Mouse (Mus musculus): ENCODE measurements around the gene Get4.

The Get4 gene

GRCm38 (mm10) chr5:139241022-139241761 lies 10.9 kb upstream of the Get4 start:
- DNase-seq (ENCODE audit: inconsistent age in 2 of 2, low spot score in 1 of 2) = peak; percentile 57 to 82

DNA sequence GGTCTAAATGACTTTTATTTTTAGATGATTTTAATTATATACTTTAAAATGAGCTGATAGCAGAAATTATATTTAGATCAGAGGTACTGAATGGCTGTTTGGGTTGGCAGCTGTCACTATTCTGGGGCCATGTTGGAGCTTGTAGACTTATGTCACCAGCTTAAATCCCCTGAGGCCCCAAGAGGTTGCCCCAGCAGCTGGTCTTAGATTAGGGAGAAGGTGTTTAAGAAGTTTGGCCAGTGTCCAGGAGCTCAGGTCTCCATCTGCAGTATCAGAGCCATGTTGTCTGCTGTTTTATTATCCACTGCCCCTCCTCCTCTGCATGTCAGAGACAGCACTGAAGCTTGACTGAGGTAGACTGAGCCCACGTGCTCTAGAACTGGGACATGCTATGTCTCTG lies 8.7 kb upstream of the Get4 start:
- no peak for DNase-seq (ENCODE audit: inconsistent age in 2 of 2, low spot score in 1 of 2)

GRCm38 (mm10) chr5:139247767-139248166 lies 4.4 kb upstream of the Get4 start:
- no peak for DNase-seq (ENCODE audit: inconsistent age in 2 of 2, low spot score in 1 of 2)

DNA sequence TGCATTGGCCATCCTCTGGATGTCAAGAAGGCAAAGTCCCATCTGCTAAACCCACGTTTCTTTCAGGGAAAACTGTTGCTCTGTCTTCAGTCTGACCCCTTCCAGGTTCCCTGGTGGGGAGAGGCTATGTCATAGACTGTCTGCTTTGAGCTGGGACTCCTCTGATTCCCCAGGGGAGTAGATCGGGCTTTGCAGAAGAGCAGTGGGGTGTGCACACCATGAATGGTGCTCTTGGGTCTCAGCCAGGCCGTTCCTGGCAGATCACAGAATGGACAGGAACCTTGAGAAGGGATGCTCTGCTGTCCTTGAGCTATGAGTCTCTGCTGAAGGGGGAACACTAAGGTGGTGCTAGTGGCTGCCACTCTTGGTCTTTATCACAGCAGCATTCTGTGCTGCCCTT lies 3.3 kb upstream of the Get4 start:
- DNase-seq (ENCODE audit: inconsistent age in 2 of 2, low spot score in 1 of 2) = peak; percentile 86 to 87

GRCm38 (mm10) chr5:139251279-139251678 lies 845 bp upstream of the Get4 start:
- DNase-seq (ENCODE audit: inconsistent age in 2 of 2, low spot score in 1 of 2) = no peak

DNA sequence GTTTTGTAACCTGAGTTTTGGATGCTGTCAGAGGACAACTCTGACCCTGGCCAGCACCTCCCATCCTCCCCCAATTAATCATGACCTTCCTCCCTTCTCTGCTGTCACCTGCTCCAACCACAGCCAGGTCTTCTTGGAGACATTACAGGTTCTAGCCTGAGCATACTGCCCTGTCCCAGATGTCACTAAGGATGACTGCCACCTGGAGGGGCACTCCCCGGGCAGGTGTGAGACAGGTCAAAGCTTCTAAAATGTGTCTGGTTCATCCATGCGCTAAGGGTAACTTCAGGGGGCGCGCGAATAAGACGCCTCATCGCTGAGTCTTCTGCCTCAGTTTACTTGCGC lies 416 bp upstream of the Get4 start:
- no peak for DNase-seq (ENCODE audit: inconsistent age in 2 of 2, low spot score in 1 of 2)

DNA sequence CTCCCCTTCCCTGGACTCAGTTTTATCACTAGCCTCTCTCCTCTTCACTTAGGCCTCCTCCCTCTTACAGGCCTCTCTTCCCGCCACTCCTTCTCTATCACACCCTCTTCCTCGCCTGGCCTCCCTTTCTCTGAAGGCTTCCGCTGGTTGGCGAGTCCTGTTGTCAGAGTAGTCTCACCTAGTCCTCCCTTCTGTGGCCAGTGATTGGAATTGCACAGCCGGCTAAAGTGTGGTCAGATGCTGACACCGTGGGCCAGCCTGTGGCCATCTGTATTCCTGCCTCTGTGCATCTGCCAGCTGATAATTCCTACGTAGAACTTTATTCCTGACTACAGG lies 754 bp downstream of the Get4 start:
- peak in 1 of 2 experiments; percentile 83 for DNase-seq (ENCODE audit: inconsistent age in 2 of 2, low spot score in 1 of 2)

DNA sequence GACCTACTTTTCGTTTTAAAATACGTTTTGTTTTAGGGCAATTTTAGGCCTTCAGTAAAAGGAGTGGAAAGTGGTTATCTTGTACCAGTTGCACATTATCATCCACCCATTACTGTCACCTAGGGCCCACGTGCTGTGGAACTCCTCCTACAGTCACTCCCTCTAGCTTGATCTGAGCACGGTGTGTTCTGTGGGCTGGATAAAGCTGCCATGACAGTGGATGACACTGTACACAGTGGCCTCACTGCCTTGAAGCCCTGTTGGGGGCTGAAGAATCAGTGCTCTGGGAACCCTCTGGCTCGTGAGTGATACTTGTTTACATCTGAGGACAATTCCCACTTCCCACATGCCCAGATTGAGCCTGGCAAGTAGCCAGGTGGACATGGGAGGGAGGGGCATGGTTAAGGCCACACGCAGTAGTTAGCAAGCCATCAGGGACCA lies 1.2 kb downstream of the Get4 start:
- peak; percentile 81 to 90 for DNase-seq (ENCODE audit: inconsistent age in 2 of 2, low spot score in 1 of 2)

GRCm38 (mm10) chr5:139254938-139255337 lies 2.8 kb downstream of the Get4 start:
- no peak for DNase-seq (ENCODE audit: inconsistent age in 2 of 2, low spot score in 1 of 2)

DNA sequence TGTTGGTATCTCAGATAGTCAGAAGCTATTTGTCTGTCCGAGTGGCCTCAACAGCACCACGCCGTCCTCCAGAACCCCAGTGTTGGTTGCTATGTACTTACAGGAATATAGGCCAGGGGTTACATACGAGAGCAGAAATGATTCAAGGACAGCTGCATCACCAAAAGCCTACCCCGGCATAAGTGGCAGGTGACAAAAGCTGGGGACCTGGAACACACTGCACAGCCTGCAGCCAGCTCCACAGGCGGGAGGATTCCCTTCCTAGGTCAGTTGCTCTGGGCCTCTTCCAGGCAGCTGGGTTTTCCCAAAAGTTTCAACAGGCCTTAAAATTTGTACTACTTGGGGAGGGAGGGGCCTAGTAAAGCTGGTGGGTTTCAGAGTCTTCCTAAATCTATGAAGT lies 3.7 kb downstream of the Get4 start:
- DNase-seq (ENCODE audit: inconsistent age in 2 of 2, low spot score in 1 of 2) = peak in 1 of 2 experiments; percentile 71

- DNase-seq (ENCODE audit: inconsistent age in 2 of 2, low spot score in 1 of 2) = no peak
These were observed 4.2 kb downstream of the Get4 start for GRCm38 (mm10) chr5:139256211-139256765.

GRCm38 (mm10) chr5:139257265-139257664 lies 5.1 kb downstream of the Get4 start:
- DNase-seq (ENCODE audit: inconsistent age in 2 of 2, low spot score in 1 of 2) = peak; percentile 57 to 85

GRCm38 (mm10) chr5:139257818-139258217 lies 5.7 kb downstream of the Get4 start:
- peak; percentile 57 to 87 for DNase-seq (ENCODE audit: inconsistent age in 2 of 2, low spot score in 1 of 2)

- DNase-seq (ENCODE audit: inconsistent age in 2 of 2, low spot score in 1 of 2) = no peak
These were observed 6.4 kb downstream of the Get4 start for GRCm38 (mm10) chr5:139258371-139259035.

DNA sequence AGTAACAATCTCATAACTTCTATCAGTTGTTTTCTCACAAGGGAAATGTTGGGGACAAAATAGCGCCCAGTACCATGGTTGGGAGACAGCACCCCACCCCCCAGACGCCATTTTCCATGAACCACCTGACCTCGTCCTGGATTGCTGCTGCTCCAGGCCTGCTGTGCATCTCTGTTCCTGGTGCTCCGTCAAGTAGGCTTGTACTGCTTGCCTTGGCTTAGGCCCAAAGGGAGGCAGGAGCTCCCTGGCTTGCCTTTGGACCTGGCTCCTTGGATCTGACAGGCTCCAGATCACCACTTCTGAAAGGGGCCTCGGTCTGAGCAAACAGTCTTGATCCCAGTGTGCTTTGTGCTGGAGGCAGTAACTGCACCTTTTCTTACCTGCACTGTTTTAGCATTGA lies 7.7 kb downstream of the Get4 start:
- peak in 1 of 2 experiments; percentile 74 for DNase-seq (ENCODE audit: inconsistent age in 2 of 2, low spot score in 1 of 2)

- no peak for DNase-seq (ENCODE audit: inconsistent age in 2 of 2, low spot score in 1 of 2)
These were observed 9.3 kb downstream of the Get4 start for GRCm38 (mm10) chr5:139261403-139261802.

DNA sequence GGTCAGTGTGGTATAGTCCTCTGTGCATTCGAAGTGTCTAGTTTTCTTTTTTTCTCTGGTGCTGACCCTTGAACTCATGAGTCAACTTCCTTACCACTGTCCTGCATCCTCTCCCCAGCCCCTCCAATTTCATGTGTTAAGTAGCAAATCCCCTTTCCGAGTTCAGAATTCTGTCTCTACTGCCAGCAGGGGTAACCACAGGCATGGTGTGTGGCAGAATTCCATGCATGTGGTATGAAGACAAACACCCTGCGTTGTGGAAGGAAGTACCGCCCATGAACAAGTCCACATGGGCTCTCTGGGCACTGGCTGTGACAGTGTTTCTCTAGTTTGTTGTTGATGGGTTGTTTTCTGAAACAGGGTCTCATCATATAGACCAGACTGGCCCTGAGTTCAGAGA lies 15.5 kb downstream of the Get4 start:
- DNase-seq (ENCODE audit: inconsistent age in 2 of 2, low spot score in 1 of 2) = no peak

- DNase-seq (ENCODE audit: inconsistent age in 2 of 2, low spot score in 1 of 2) = peak; percentile 90 to 95
These were observed 18.8 kb downstream of the Get4 start for GRCm38 (mm10) chr5:139270806-139271521.

- peak; percentile 61 to 79 for DNase-seq (ENCODE audit: inconsistent age in 2 of 2, low spot score in 1 of 2)
These were observed 19.9 kb downstream of the Get4 start for GRCm38 (mm10) chr5:139271994-139272554.

DNA sequence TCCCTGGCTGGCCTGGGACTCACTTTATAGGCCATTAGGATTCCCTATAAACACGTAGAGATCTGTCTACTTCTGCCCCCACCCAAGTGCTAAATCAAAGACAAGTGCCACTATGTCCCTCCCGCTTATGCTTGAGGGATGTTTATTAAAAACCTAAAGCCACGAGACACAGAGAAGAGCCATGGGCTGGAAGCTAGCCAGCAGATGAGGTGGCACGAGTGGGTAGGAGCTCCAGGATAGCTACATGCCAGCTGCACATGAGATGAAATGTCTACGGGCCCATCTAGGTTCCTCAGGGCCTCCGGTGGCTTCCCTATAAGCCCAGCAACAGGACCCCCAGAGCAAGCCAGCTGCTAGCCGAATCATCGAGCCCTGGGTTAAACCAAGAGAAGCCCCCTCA lies 25.2 kb downstream of the Get4 start:
- peak in 1 of 2 experiments; percentile 62 for DNase-seq (ENCODE audit: inconsistent age in 2 of 2, low spot score in 1 of 2)

DNA sequence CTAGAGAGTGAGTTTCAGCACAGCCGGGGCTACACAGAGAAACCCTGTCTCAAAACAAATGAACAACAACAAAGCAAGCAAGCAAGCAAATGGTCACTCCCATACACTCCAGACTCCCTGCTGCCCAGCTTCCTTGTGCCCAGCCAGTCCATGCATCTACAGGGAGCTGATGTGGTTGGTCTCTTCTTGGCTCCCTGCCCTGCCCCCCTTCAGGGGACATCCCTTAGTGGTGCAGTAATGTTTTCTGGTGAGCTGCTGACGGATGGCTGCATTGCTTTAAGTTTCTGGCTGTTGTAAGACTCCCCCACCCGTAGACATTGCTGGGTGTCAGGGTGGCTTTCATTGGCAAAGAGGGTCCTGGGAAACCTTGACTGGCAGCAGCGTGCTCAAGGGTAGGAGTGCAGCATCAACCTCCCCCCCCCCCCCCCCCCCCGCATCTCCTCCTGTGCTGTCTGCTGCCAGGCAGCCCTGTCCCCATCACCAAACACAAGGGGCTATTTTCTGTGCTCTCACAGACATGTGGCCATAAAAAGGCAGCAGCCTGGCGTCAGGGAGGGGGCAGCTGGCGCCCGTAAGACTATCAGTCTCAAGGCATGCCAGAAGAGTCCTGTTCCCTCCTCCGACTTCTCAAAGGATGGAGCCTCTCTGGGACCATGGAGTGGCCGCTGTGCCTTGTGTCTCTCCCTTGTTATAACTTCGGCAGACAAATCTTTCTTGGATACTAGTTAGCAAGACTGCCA lies 29.4 kb downstream of the Get4 start:
- no peak for DNase-seq (ENCODE audit: inconsistent age in 2 of 2, low spot score in 1 of 2)

Measured in adrenal gland, adult (tissue).